Mouse (Mus musculus): ENCODE data around the gene Sh3pxd2a.

GRCm38 (mm10) chr19:47485997-47486566 is 21.9 kb upstream of the Sh3pxd2a start:
- TF ChIP-seq NANOG (IDR thresholded peaks at IDR 0.05; ENCODE audit: borderline replicate concordance, low read length) (no peak), CTCF (conservative IDR thresholded peaks at IDR 0.05; ENCODE audit: low read length) (no peak), POU5F1 (IDR thresholded peaks at IDR 0.05; ENCODE audit: borderline replicate concordance, low read length) (no peak)
